Mouse (Mus musculus) v-Abl transformed pro-B cells (cell line): ENCODE measurements around the gene Nck2.

Experiments
- in situ Hi-C, 2 experiments: fragments of 400-800 bp; cut with MboI; formaldehyde crosslinking; loops; one replicate each; pipeline ENCODE4 v1.15.1; 2025; ENCODE audit not compliant: unreplicated experiment in 2 of 2

Nck2 gene

DNA sequence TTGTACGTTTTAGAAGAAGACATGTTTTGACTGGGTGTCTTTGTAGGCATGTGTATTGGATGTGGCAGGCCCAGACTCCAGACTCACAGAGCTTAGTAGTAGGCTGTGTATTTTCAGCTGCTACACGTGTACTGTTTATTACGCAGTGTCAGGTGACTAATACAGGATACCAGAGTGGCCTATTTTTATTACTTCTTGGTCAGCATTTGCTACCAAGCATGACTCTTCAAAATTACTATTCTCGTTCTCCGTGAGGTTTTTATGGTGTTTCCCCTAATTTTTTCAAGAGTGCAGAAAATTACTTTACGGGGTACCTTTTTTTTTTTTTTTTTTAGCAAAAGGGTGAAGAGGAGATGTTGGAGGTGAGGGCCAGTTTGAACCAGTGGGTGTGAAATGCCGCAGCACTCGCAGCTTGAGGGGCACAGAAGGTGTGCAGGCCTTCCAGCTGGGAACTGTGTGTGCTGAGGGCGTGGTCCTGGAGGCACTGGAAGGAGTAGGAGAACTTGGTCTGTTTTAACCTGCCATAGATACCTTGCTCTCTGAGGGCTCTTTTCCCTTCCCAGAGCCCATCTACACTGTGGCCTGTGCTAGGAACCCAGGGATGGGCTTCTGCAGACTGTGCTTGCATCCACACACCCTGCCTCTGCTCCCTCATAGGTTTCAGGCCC lies 21.7 kb downstream of the Nck2 start:
- in situ Hi-C loops = no loop called here

DNA sequence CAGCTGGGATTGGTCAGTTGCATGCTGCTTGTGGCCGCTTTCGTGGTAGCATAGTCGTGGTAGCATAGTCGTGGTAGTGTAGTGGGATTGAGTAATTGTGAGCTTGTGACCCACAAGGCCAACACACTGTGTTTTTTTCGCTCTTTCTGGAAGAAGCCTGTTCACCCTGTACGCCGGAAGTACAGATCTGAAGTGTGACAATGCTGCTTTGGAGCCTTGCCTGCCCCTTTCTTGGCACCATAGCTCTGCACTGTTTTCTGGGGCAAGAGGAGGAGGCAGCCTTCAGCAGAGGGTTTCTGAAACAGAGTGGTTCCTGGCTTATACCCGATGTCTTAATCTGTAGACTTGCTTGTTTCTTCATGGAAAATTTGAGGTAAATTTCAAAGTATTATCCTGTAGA lies 23.3 kb downstream of the Nck2 start:
- in situ Hi-C loops = no loop called here

DNA sequence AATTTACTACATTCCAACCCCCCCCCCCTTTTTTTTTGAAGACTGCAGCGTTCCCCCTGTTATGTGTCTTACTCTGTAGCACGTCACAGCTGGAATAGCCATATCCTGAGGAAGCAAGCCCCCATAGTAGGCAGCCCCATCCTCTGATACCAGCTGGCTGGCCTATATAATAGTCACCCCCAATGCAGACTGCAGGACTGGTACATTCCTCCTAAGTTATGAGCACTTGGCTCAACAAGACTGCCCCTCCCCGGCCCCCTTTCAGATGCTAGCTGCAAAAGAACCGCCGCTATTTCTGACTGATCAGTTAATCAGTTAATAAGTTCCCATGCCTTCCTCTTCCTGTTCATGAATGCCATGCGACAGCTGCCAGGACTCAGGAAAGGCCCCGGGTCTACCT lies 23.8 kb downstream of the Nck2 start:
- in situ Hi-C loops = no loop called here

DNA sequence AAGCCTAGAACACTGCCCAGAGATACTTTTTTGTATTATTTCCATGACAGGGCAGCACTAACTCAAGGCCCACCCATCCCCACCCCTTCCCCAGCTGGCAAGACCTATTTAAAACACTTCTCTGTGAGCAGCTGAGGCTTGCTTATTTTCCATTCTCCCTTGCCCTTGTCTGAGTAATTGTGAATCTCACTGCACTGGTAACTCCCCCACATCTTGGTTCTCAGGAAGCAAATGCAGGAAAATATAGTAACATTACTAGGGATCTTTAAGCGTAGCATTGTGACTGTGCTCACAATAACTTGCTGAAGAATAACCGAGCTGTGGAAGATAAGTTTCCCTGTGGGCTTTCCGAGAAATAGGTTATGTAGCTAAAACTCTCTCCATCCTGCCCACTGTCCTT lies 24.6 kb downstream of the Nck2 start:
- in situ Hi-C loops = no loop called here

DNA sequence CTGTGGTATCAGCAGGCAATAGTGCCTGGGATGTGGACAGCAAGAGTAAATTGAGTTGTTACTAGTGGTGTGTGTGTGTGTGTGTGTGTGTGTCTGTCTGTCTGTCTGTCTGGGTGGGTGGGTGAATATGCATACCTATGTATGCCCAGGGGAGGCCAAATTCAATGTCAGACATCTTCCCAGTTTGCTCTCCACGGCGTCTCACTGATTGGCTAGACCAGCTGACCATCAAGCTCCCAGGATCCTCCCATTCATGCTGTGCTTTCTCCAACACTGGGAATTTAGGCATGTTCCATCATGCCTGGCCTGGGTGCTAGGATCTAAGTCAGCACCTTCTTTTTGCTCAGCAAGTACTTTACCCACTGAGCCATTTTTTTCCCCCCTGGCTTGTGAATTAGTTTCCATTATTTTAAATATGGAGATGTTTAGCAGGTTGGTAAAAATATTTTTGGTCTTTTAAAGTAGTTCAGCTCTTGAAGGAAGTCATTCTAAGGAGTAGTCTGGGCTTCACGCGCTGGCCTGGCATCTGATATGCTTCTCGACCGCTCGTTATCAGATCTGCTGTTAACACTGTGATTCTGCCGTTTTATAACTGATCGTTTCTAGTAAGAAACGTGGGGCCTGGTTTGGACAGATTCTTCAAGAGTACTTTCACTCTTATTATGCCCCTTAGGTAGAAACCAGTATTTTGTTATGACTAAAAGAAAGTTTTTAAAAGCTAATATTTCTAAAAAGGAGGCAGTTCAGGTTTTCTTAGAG lies 26.2 kb downstream of the Nck2 start:
- in situ Hi-C loops = no loop called here

DNA sequence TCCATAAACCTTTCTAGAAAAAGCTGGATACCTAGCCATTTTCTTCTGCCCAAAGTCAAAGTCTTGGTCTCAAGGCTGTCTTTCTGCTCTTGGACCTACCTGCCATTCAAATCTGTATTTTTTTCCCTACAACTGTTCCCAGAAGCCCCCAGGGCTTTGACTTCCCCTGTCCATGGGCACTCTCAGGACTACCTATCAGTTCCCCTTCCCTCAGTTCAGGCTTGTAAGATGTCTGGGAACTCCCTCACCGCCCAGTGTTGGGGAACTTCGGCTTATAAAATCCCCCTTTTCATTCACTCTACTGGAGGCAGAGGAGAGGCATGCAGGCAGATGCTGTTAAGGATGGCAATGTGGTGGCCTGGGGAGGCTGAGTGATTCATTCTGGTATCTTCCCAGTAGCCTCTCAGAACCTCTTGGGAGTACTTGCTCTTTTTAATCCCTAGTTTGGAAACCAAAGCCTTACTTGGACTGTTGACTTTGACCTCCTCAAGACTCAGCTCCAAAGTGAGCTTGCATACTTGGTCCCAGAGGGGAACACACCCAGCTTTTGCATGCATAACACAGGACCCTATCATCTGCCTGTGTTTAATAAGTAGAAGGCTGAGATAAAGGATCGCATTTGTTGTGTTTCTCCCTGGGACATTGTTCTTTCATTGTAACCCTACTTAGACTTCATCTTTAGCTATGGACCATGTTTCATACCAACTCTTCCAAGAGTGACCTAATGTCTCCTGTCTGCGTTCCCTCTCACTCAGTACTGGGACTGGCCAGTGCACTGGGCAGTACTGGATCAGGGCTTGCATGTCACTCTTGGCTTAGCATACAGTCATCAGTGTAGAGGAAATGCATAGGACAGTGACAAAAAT lies 27.0 kb downstream of the Nck2 start:
- in situ Hi-C loops = no loop called here

DNA sequence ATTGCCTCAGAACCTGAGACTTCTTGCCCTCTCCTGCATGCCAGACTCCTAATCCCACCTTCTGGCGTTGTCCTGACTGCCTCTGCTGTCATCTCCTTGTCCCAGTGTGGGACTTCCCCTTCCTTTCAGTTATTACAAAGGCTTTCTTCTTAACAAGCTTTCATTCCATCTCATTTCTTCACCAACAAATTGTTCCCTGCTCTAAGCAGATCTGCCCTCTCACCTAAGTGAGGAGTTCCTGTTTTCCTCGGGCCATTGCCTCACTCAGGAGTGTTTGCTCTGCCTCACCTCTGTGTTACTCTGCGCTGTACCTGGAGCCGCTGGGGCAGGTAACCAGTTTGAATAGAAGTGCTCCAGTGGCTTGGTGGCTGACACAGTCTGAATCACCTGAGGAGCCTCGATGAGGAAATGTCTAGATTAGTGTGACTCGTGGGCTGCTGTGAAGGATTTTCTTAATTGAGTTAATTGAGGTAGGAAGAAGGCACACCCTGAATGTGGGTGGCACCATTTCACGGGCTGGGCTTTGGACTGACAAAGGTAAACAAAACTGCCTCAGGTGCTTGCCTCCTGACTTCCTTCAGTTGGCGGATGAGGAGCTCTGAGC lies 27.8 kb downstream of the Nck2 start:
- in situ Hi-C loops = no loop called here

DNA sequence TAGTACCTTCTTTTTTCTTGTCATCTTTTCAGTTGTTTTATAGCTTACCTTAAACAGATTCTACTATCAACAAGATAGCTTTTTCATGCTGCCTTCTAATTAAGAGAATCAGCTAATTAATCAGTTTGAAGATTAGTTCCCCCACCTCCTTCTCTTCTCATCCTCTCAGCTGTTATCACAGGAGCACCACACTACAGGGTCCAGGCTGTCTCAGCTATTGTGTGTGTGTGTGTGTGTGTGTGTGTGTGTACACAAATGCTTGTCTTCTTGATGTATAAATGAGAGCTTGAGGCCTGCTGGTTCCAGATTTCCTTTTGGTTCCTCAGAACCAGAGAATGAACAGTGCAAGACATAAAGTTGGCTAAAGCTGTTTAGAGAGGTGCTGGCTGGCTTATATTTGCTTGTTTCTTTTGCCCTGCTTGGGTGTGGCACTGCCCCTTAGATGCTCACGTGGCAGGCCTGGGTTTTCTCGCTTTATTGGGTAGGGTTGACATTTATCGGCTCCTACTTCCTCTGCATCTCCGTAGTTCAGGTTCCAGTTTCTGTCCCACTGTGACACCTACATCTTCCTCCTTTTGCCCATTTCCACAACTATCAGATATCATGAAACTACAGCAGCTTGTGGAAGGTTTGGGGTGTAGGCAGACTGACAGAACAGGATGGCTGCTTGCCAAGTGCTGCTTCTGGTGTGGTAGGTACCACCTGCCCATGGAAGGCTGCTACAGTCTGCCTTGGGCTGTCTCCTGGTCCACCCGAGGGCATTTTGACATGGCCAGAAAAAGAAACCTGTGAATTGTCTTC lies 29.6 kb downstream of the Nck2 start:
- in situ Hi-C loops = no loop called here

DNA sequence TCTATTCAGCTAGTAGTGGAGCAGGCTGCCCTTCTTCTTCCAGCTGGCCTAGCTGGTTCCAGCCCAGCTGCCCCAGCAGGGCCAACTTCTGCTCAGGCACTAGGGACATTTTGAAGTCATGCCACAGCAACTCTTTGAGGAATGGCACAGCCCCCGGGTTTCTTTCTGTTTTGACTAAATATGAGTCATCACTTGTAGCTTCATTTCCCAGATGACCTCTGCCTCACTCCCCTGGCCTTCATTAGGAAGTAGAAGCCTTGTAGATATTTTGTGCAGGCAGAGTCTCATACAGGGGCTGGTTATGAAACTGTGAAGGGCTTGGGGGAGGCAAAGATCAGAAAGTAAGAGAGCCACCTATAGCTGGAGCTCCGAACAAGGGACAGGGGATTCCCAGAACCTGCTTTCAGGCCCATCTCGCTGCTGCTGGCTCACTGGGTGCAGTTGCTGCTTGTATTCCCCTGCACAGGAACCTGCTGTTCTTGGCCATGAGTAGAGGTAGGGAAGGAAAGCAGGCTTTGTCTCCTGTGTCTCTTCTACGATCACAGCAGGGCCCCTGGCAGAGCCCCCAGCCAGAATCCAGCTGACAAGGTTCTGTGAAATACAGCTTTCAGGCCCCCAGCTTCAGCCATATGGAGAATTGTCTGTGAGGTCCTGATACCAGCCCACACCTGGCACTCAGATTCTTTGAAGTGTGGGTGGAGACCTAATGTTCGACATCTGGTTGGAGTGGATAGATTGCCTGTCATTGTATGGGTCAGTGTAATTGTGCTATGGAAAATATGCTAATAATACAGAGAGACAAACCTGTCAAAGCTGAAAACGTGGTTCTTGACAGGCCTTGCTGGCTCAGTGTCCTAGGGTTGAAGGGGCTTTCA lies 30.4 kb downstream of the Nck2 start:
- in situ Hi-C loops = no loop called here

DNA sequence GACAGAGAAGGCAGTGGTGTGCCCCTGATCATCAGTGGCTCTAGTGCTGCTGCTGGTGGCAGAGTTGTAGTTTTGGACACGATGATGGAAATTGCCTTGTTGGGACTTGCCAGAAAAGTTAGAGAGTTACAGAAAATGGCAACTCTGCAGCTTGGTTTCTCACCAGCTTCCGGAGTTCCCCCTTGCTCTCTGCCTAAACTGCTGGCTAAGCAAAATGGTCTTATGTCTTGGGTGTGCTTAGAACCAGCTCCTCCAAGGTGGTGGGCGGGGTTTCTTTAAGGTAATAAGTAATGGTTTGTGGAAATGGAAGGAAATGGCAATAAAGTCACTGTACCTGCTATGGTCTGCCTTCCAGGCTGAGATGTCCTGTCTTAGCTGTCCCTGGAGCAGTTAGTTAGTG lies 33.6 kb downstream of the Nck2 start:
- in situ Hi-C loops = no loop called here

DNA sequence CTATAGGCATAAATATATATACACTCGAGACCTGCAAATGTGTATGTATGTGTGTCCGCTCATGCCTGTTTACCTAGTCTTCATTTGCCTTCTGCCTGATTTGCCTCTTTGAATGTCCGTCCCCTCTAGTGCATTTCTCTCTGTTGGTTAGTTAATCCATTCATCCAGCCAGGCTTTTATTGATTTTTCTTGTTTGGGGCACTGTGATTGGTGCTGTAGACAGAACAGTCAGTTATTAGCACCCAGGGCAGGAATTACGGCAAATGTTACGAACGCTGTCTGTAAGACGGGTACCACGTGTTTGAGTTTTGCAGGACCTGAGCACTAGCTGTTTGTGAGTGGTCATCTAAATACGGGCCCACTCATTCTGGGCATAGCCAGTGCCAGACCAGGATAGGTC lies 40.8 kb downstream of the Nck2 start:
- in situ Hi-C loops = no loop called here

DNA sequence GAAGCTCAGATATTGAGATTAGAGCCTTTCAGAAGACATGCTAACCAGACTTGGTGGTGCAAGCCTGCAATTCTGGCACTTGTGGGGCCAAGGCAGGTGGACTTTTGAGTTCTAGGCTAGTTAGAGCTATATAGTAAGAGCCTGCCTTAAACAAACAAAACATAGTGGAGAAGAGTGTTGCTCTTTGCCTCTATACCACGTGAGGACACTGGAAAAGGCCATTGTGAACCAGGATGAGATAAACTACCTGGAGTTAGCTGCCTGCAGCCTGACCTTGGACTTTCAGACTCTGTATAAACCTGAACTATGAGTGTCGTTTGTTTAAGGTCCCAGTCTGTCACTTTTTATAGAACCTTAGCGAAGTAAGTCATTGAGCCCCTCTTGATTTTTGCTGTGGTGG lies 42.1 kb downstream of the Nck2 start:
- in situ Hi-C loops = no loop called here

DNA sequence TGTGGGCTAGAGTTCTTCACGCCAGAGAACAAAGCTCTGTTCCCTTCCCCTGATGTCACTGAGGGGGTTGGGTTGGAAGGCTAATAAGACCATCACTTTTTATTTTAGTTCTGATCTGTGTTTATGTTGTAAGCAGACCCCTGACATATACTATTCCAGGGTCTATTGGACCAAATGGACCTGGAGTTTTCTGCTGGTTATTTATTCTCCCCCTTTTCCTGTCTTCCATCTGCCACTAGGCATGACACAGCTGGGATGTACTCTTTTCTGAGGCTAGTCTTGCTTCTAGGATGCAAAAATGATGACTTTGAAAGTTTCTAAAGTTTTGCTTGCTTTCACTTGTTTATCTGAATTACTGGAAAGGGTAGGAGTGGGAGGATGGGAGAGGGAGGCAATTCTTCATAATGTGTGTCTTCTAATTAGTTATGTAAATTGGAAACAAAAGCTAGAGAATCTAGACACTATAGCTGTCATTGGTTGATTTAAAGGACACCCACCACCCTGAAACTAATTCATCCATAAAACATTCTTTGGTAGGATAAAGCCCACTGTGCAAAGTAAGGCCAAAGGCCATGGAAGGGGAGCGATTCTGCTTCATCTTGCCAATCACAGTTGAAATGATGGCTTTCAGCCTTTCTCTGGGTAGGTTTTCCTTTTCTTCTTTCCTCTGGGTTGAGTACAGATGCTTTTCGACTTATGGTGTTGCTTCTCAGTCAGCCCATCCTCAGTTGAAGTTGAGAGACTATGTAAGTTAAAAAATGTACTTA lies 42.8 kb downstream of the Nck2 start:
- in situ Hi-C loops = no loop called here

DNA sequence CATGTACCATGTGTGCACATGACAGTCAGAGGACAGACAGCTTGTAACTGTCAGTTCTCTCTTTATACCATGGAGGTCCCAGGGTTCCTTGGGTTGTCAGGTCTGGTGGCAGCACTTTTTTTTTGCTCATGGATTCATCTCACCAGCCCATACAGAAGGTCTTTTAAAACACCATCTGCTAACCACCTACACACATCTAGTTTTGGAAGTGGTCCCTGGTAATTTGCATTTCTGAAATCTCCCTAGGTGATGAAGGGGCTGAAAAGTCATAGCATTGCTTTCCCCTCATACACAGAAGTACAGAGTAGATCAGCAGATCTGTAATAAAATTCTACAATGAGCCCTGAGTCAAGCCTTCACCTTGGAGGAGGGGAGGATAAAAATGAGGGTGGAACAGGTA lies 44.9 kb downstream of the Nck2 start:
- in situ Hi-C loops = no loop called here

DNA sequence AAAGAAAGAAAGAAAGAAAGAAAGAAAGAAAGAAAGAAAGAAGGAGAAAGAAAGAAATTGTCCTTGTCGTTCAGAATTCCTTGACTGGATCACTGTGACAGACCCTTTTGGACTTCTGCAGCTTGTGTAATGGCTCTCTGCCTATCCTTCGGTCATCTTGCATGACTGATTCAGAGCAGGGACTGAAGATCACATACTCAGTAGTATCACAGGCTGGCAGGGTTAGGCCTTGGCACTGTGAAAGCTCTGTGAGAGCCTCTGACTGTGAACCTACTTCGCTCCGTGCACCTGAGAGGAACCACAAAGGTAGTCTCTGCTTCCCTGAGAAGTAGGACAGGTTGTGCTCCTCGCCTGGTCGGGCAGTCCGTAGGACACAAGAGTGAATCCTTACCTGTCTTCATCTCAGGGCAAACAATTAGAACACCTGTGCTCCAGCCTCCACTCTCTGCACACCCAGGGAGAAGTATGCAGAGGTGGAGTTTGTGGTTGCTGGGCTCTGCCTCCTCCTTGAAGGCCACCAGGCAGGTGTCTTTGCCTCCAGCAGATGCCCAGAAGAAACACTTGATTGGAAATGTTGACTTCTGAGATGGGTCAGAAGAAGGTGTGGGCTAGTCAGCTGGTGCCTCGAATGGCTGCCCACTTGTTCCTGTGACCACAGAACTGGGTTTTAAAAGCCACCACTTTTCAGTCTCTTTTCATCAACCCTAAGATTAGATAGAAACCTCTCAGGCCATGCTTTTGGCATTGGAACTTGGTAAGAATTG lies 47.3 kb downstream of the Nck2 start:
- in situ Hi-C loops = no loop called here

DNA sequence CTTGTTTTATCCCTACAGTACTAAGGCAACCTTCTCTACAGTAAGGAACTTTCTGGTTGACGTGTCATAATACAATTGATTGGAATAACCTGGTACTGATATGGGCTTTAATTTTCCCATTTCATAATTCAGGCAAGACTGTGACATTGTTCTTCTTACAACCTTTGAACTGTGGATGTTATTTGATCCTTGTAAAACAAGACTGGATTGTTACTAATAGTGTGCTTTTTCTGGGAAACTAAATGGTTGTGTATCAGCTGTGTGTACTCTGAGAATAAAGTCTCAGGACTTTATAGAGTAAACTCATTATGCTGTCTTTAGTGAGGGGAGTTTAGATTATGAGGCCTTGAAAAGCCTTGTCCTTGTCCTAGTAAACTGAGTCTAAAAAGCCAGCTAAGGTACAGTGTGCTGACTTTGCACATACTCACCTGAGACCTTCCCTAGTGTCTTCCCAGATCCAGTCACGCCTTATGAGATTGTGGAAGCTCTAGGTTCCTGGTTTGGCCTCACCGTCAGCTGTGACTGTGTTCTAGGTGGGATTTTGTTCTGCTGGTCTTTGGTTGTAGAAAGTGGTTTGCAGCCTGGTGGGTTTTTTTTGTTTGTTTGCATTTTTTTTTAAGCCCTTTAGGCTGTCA lies 48.5 kb downstream of the Nck2 start:
- in situ Hi-C loops = no loop called here

DNA sequence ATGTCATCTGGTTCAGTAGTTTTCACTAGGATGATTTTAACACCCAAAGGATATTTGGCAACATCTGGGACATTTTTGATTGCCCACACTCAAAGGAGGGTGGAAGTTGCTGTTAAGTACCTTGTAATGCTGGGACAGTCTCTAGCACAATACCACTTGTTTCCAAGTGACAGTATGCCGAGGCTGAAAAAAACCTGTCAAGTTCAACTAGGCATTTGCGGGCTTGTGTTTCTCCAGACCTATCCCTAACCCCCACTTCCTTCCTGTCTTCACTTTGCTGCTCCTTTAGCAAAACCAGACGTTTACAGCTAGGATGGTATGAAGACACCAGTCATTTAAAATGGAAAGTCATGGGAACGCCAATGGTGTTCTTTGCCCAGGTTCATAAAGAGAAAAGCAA lies 51.7 kb downstream of the Nck2 start:
- in situ Hi-C loops = no loop called here

DNA sequence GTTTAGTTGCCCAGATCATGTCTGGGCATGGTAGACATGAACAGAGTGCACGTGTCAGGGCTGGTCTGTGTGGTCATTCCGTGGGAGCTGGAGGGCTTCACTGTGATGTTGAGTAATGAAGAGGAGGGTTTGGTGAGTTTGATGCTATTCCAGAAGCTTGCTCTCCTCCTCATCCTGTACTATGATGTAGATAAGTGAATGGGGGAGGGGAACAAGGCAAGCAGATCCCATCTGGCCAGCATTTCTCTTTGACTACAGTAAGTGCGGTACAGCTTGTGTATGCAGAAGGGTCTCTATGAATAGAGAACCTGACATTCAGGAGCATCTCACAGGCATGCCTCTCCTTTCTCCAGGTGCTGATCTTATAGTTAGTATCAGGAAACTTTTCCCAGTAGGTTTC lies 52.6 kb downstream of the Nck2 start:
- in situ Hi-C loops = no loop called here
